Mouse (Mus musculus) adrenal gland, adult 18-20 months (tissue): ENCODE measurements at regions not wholly inside any gene's neighbourhood (a gene's known extent, or its start where the extent isn't known, plus 50 kb on each side); places are given as distances from the start of the nearest gene placed in this dataset.

ENCODE experiments used
- DNase-seq, 2 experiments: peaks; one replicate each; pipeline ENCODE4 v3.0.0; 2021 to 2022; ENCODE audit warnings: low spot score in 2 of 2

GRCm38 (mm10) chr9:94269213-94269612, 268.7 kb downstream of the 1190002N15Rik start:
- DNase-seq: no peak

GRCm38 (mm10) chr9:94267243-94267642, 270.6 kb downstream of the 1190002N15Rik start:
- no peak for DNase-seq

- no peak for DNase-seq
Observed at GRCm38 (mm10) chr9:94239479-94240241, 298.2 kb downstream of the 1190002N15Rik start.

- DNase-seq: no peak
Observed at GRCm38 (mm10) chr9:94238565-94238964, 299.3 kb downstream of the 1190002N15Rik start.

- no peak for DNase-seq
Observed at GRCm38 (mm10) chr9:94229537-94229936, 308.3 kb downstream of the 1190002N15Rik start.

GRCm38 (mm10) chr9:94219116-94219515, 318.8 kb downstream of the 1190002N15Rik start:
- DNase-seq: no peak

- no peak for DNase-seq
Observed at GRCm38 (mm10) chr9:94216414-94217279, 321.2 kb downstream of the 1190002N15Rik start.

- no peak for DNase-seq
Observed at GRCm38 (mm10) chr9:94210467-94211249, 327.2 kb downstream of the 1190002N15Rik start.

- DNase-seq: no peak
Observed at GRCm38 (mm10) chr9:94208987-94209386, 328.9 kb downstream of the 1190002N15Rik start.

- DNase-seq: no peak
Observed at GRCm38 (mm10) chr9:94200892-94201291, 337.0 kb downstream of the 1190002N15Rik start.

GRCm38 (mm10) chr9:94199864-94200263, 338.0 kb downstream of the 1190002N15Rik start:
- no peak for DNase-seq

- DNase-seq: no peak
Observed at GRCm38 (mm10) chr9:94191083-94191482, 346.8 kb downstream of the 1190002N15Rik start.

GRCm38 (mm10) chr9:94189872-94190800, 347.7 kb downstream of the 1190002N15Rik start:
- no peak for DNase-seq

GRCm38 (mm10) chr9:94188124-94188523, 349.8 kb downstream of the 1190002N15Rik start:
- no peak for DNase-seq

- no peak for DNase-seq
Observed at GRCm38 (mm10) chr9:94169905-94170612, 367.8 kb downstream of the 1190002N15Rik start.

GRCm38 (mm10) chr9:94163671-94164070, 374.2 kb downstream of the 1190002N15Rik start:
- no peak for DNase-seq

GRCm38 (mm10) chr9:94155581-94155980, 382.3 kb downstream of the 1190002N15Rik start:
- DNase-seq: no peak

- no peak for DNase-seq
Observed at GRCm38 (mm10) chr9:94148474-94148873, 389.4 kb downstream of the 1190002N15Rik start.

- no peak for DNase-seq
Observed at GRCm38 (mm10) chr9:94146787-94147186, 391.1 kb downstream of the 1190002N15Rik start.
